ENCODE assay signal across 23 mouse cellular contexts in the genomic region with DNA sequence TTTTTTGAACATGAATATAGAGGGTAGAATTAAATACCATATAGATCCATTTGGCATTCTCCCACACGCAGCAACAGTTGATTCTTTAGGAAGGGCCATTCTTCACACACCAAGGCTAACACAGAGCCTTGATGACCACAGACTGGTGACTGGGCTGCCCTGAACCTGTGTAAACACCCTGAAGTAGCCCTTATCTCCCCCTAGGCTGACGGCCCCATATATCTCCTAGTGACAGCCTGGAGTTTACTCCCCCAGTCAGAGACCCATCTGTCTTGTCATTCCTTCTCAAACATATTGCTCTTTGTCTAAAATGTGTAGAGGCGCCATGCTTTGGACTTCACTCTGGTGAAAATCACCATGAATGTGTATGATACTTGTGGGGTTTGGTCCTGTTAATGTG.
A peak's percentile ranks its signal among the peaks of the same experiment; 100 is the strongest.
DNase-seq lines count a peak whose midpoint lies in the region; ATAC-seq and TF ChIP-seq lines count a peak whose summit lies in the region.
"Had no signal": no experiment of that assay in that cellular context is flagged by ENCODE, and none has a peak within 500 bp of the region (broad histone marks: within the 10 kb centered on the region; RNA-seq: fewer than 3 reads in every experiment).

No protein-coding gene starts in this region.

- H3K4me1 ChIP-seq in heart, embryonic 11.5 days (ENCODE audit: control insufficient read depth, insufficient read depth, low read length): no peaks in the 10 kb centered on the region
- H3K4me1 ChIP-seq in kidney, embryonic 15.5 days: peaks cover 23% of the 10 kb centered on the region
- H3K4me1 ChIP-seq in liver, embryonic 12.5 days: no peaks in the 10 kb centered on the region
- no peaks in the 10 kb centered on the region for H3K4me1 ChIP-seq in liver, postnatal 0 days (ENCODE audit: insufficient read depth)

- H3K27me3 ChIP-seq in heart, embryonic 11.5 days (ENCODE audit: control insufficient read depth, insufficient read depth, low read length): no peaks in the 10 kb centered on the region
- no peaks in the 10 kb centered on the region for H3K27me3 ChIP-seq in kidney, embryonic 15.5 days
- no peaks in the 10 kb centered on the region for H3K27me3 ChIP-seq in liver, embryonic 12.5 days (replicated peaks)
- no peaks in the 10 kb centered on the region for H3K27me3 ChIP-seq in liver, postnatal 0 days (ENCODE audit: insufficient read depth, low read length)
- H3K27me3 ChIP-seq: forebrain, embryonic 13.5 days had no signal

- no peak for TF ChIP-seq CTCF in liver, postnatal 0 days (IDR thresholded peaks at IDR 0.05; ENCODE audit: low read depth)

- H3K9me3 ChIP-seq in heart, embryonic 11.5 days (replicated peaks; ENCODE audit: control insufficient read depth, low read length): no peaks in the 10 kb centered on the region
- H3K9me3 ChIP-seq in kidney, embryonic 15.5 days (replicated peaks): no peaks in the 10 kb centered on the region
- H3K9me3 ChIP-seq in liver, embryonic 12.5 days (replicated peaks): no peaks in the 10 kb centered on the region
- no peaks in the 10 kb centered on the region for H3K9me3 ChIP-seq in liver, postnatal 0 days (ENCODE audit: low read length)
- H3K9me3 ChIP-seq: embryonic facial prominence, embryonic 10.5 days; forebrain, embryonic 13.5 days; G1E; hindbrain, embryonic 10.5 days had no signal

- DNase-seq in embryo, embryonic 10 days (ENCODE audit: low spot score): peak; percentile 51
- DNase-seq in embryo, embryonic 11 days: no peak
- DNase-seq in heart, adult 18-20 months: no peak
- DNase-seq in kidney, adult 9 months: no peak
- DNase-seq in liver, postnatal 0 days: no peak
- DNase-seq: adrenal gland, adult 8-10 months; adrenal gland, postnatal 36 days; B cell, adult 2 months; cerebellum, adult 2 months; cerebellum, postnatal 10 days; forebrain, postnatal 0 days; gastrocnemius, adult 2 months; gastrocnemius, postnatal 25 days; heart, postnatal 14 days had no signal

- no peak overlapping the region for H3K9ac ChIP-seq in heart, embryonic 11.5 days (ENCODE audit: low read depth, low read length)
- no peak overlapping the region for H3K9ac ChIP-seq in kidney, embryonic 15.5 days
- H3K9ac ChIP-seq in liver, embryonic 12.5 days: no peak overlapping the region
- no peak overlapping the region for H3K9ac ChIP-seq in liver, postnatal 0 days (replicated peaks)
- H3K9ac ChIP-seq: forebrain, embryonic 13.5 days; forebrain, postnatal 0 days; hindbrain, embryonic 14.5 days had no signal

- TF ChIP-seq EP300 in liver, postnatal 0 days (IDR thresholded peaks at IDR 0.05; ENCODE audit: low read depth): no peak

- H3K4me2 ChIP-seq in heart, embryonic 11.5 days: no peak overlapping the region
- H3K4me2 ChIP-seq in kidney, embryonic 15.5 days: no peak overlapping the region
- no peak overlapping the region for H3K4me2 ChIP-seq in liver, embryonic 12.5 days
- H3K4me2 ChIP-seq in liver, postnatal 0 days (ENCODE audit: low read depth, low read length): no peak overlapping the region
- H3K4me2 ChIP-seq: forebrain, embryonic 13.5 days; hindbrain, embryonic 14.5 days had no signal

- H3K27ac ChIP-seq in heart, embryonic 11.5 days (ENCODE audit: low read depth, low read length): no peak overlapping the region; the same call in 1 of the 2 replicates
- H3K27ac ChIP-seq in kidney, embryonic 15.5 days: no peak overlapping the region
- H3K27ac ChIP-seq in liver, embryonic 12.5 days: no peak overlapping the region
- H3K27ac ChIP-seq in liver, postnatal 0 days (ENCODE audit: low read depth): no peak overlapping the region
- H3K27ac ChIP-seq: embryonic facial prominence, embryonic 10.5 days; forebrain, embryonic 13.5 days; gastrocnemius, adult 2 months; hindbrain, embryonic 10.5 days; hindbrain, embryonic 14.5 days had no signal

- H3K36me3 ChIP-seq in heart, embryonic 11.5 days (ENCODE audit: control insufficient read depth, insufficient read depth, low read length): no peaks in the 10 kb centered on the region
- no peaks in the 10 kb centered on the region for H3K36me3 ChIP-seq in kidney, embryonic 15.5 days
- H3K36me3 ChIP-seq in liver, embryonic 12.5 days: no peaks in the 10 kb centered on the region
- no peaks in the 10 kb centered on the region for H3K36me3 ChIP-seq in liver, postnatal 0 days (replicated peaks; ENCODE audit: insufficient read depth, low read length)
- H3K36me3 ChIP-seq: embryonic facial prominence, embryonic 10.5 days; G1E; hindbrain, embryonic 10.5 days had no signal

- no peak overlapping the region for H3K4me3 ChIP-seq in heart, embryonic 11.5 days (ENCODE audit: low read depth, low read length)
- no peak overlapping the region for H3K4me3 ChIP-seq in kidney, embryonic 15.5 days (replicated peaks)
- H3K4me3 ChIP-seq in liver, embryonic 12.5 days: no peak overlapping the region
- H3K4me3 ChIP-seq in liver, postnatal 0 days (ENCODE audit: low read depth, low read length): no peak overlapping the region
- H3K4me3 ChIP-seq: embryonic facial prominence, embryonic 10.5 days; forebrain, embryonic 13.5 days; gastrocnemius, adult 2 months; hindbrain, embryonic 10.5 days had no signal

- WGBS in heart, embryonic 11.5 days (ENCODE audit: insufficient replicate concordance): 40% methylated on average over 3 of the region's 3 CpGs
- WGBS in kidney, embryonic 15.5 days: 38% methylated on average over 3 of the region's 3 CpGs
- WGBS in liver, embryonic 12.5 days (ENCODE audit: insufficient replicate concordance): 54% methylated on average over 3 of the region's 3 CpGs
- WGBS in liver, postnatal 0 days (ENCODE audit: insufficient replicate concordance): 54% methylated on average over 3 of the region's 3 CpGs

- peak; percentile 89 for ATAC-seq in heart, embryonic 11.5 days (replicated peaks; ENCODE audit: insufficient number of reproducible peaks, low FRiP score, low TSS enrichment)
- peak; percentile 85 for ATAC-seq in kidney, embryonic 15.5 days (replicated peaks; ENCODE audit: low FRiP score)
- ATAC-seq in liver, embryonic 12.5 days: peak; percentile 46; the same call in 1 of the 2 replicates
- no peak for ATAC-seq in liver, postnatal 0 days
- ATAC-seq: CD4-positive, CD25-positive, alpha-beta regulatory T cell, adult 4 months; forebrain, embryonic 13.5 days; forebrain, postnatal 0 days had no signal
